Mouse (Mus musculus) stomach, embryonic 15.5 days (tissue): ENCODE results near the gene Stk32b. TPM values are rescaled to one million over a fixed set of nuclear protein-coding genes. Genes with fewer than 3 reads are reported as not detected.

ENCODE experiments used
- ATAC-seq: fragments of 200-750 bp; cut with Nextera tagmentation; 2 replicates; pipeline ENCODE4 v1.8.0; 2017; ENCODE audit warnings: low read depth, moderate number of reproducible peaks, moderate TSS enrichment; ENCODE audit not compliant: insufficient read depth, low FRiP score
- H3K27ac ChIP-seq: fragments of 300-500 bp; sonication (generic); 2 replicates; pipeline ENCODE4 v1.5.1; 2015; ENCODE audit warnings: mild to moderate bottlenecking, inconsistent platforms
- H3K27me3 ChIP-seq: fragments of 300-500 bp; sonication (generic); replicated peaks from 2 replicates; pipeline ENCODE4 v1.6.1; 2015; ENCODE audit warnings: inconsistent platforms
- H3K36me3 ChIP-seq: fragments of 300-500 bp; sonication (generic); 2 replicates; pipeline ENCODE4 v1.6.1; 2015; ENCODE audit warnings: inconsistent platforms
- H3K4me1 ChIP-seq: fragments of 300-500 bp; sonication (generic); 2 replicates; pipeline ENCODE4 v1.6.1; 2015; ENCODE audit warnings: inconsistent platforms
- H3K4me2 ChIP-seq: fragments of 300-500 bp; sonication (generic); 2 replicates; pipeline ENCODE4 v1.6.1; 2015; ENCODE audit warnings: mild to moderate bottlenecking, inconsistent platforms
- H3K4me3 ChIP-seq: fragments of 300-500 bp; sonication (generic); replicated peaks from 2 replicates; pipeline ENCODE4 v1.5.1; 2015; ENCODE audit warnings: inconsistent platforms
- H3K9ac ChIP-seq: fragments of 300-500 bp; sonication (generic); 2 replicates; pipeline ENCODE4 v1.6.1; 2015; ENCODE audit warnings: inconsistent platforms
- H3K9me3 ChIP-seq: fragments of 300-500 bp; sonication (generic); 2 replicates; pipeline ENCODE4 v1.6.1; 2016; ENCODE audit warnings: inconsistent platforms
- WGBS: fragments of 180-500 bp; shearing (Covaris S2); methylation state at CpG from one replicate; pipeline ENCODE4 v1.1.7; 2015; 5-methylcytosine and 5-hydroxymethylcytosine counted together
- polyA plus RNA-seq: library from polyadenylated mRNA; unstranded; fragments of >200 nt; fragmentation: Nextera tagmentation; extraction: Ambion mirVana; gene quantifications from 2 replicates; pipeline ENCODE4 v1.2.1, GENCODE M21; 2015

Gene Stk32b
- polyA plus RNA-seq, 1 experiment from 2014 or later: 0.55 TPM

DNA sequence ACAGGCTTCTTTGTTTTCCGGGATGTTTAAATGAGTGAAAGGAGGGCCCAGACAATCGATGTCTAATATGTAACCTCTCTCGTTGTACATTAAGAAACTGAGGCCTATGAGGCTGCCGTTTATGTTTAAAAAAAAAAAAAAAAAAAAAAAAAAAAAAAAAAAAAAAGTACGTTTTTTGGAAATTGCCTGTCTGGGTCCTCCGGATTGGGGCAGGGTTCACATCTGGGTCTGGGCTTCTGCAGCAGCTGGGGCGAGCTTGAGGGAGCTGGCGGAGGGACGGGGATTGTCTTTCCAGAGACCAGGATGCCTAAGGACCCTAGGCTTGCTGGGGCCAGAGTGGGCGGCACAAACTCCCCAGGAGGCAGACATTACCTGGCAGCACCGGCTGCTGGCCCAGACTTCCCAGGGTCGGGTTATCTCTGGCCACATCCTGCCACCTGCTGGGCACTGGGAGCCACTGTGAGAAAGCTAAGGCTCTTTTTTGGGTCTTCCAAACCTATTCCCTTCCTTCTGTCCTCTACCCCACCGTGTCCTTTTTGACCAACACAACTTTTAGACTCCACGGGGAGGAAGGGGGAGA lies 503 bp upstream of the Stk32b start:
- Histone ChIP-seq H3K4me2 (peak overlapping the region; percentile 83), H3K27ac (no peak overlapping the region), H3K27me3 (peaks cover 33% of the 10 kb centered on the region), H3K36me3 (no peaks in the 10 kb centered on the region), H3K9me3 (no peaks in the 10 kb centered on the region), H3K9ac (no peak overlapping the region), H3K4me1 (peaks cover 8% of the 10 kb centered on the region; the same call in 1 of the 2 replicates), H3K4me3 (peak overlapping the region; percentile 40)
- WGBS: under 1% methylated on average over 14 of the region's 14 CpGs
- peak; percentile 60; the same call in 1 of the 2 replicates for ATAC-seq

DNA sequence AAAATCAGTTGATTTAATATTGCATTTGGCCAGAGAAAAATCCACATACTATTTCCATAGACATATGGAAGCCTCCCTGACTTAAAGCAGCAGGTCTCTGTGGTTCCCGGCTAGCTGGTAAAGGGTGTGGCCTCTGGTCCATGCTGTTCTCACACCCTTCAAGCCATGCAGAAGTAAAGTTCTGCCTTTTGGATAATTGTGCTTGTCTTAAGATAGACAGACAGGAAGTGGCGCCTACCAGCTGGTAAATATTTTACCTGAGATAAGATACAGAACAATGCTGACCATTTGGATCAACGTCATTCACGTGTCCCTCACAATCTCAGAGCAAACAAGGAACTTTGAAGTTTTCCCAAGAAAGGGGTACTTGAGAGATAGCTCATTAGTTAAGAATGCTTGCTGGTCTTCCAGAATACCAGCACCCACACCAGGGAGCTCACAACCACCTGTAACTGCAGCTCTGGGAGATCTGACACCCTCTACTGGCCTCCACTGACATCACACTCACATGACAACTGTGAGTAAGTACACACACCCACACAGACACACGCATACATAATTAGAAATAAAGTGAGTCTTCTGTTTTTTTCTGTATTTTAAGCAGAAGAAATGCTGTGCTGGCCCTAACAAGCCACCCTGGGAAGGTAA lies 7.6 kb downstream of the Stk32b start:
- no peaks in the 10 kb centered on the region for H3K9me3 ChIP-seq
- no peak overlapping the region for H3K27ac ChIP-seq
- no peak overlapping the region for H3K9ac ChIP-seq
- no peak overlapping the region for H3K4me2 ChIP-seq
- 66% methylated on average over 5 of the region's 5 CpGs for WGBS
- ATAC-seq: peak; percentile 76; the same call in 1 of the 2 replicates
- H3K4me3 ChIP-seq: no peak overlapping the region
- no peaks in the 10 kb centered on the region for H3K36me3 ChIP-seq
- H3K4me1 ChIP-seq: no peaks in the 10 kb centered on the region
- H3K27me3 ChIP-seq: no peaks in the 10 kb centered on the region

DNA sequence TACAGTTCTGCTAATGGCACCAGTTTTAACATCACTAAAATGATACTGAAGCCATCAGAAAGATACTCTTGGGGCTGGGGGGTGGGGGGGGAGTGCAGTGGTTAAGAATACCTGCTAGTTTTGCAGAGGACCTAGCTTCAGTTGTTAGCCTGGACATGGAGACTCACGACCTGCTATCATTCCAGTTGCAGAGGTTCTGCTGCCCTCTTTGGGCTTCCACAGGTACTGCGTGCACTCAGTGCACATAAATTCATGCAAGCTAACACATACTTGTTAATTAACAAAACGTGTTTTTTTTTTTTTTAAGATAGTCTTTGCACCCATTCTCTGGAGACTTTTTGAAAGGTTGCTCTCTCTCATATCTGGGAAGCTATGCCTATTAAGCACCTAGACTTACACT lies 8.8 kb downstream of the Stk32b start:
- Histone ChIP-seq H3K27me3 (no peaks in the 10 kb centered on the region), H3K4me1 (no peaks in the 10 kb centered on the region), H3K9ac (no peak overlapping the region), H3K9me3 (no peaks in the 10 kb centered on the region), H3K4me2 (no peak overlapping the region), H3K4me3 (no peak overlapping the region), H3K36me3 (no peaks in the 10 kb centered on the region), H3K27ac (no peak overlapping the region)
- WGBS: 75% methylated on average over 3 of the region's 3 CpGs
- ATAC-seq: no peak

DNA sequence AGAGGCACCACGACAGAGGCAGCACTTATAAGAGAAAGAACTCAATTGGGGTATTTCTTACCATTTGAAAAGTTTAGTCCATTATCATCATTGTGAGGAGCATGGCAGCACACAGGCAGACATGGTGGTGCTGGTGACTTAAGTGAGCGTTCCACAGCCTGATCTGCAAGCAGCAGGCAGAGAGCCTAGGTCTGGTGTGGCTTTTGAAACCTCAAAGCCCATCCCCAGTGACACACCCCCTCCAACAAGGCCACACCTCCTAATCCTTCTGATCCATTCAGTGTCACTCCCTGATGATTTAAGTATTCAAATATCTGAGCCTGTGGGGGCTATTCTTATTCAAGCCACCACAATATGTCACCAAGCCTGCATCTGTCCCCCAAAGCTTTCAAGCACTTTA lies 12.0 kb downstream of the Stk32b start:
- no peak overlapping the region for H3K9ac ChIP-seq
- H3K4me1 ChIP-seq: no peaks in the 10 kb centered on the region
- H3K9me3 ChIP-seq: no peaks in the 10 kb centered on the region
- H3K36me3 ChIP-seq: no peaks in the 10 kb centered on the region
- no peak overlapping the region for H3K4me2 ChIP-seq
- no peak for ATAC-seq
- 81% methylated on average over 2 of the region's 2 CpGs for WGBS
- H3K27ac ChIP-seq: no peak overlapping the region
- no peak overlapping the region for H3K4me3 ChIP-seq
- H3K27me3 ChIP-seq: no peaks in the 10 kb centered on the region

DNA sequence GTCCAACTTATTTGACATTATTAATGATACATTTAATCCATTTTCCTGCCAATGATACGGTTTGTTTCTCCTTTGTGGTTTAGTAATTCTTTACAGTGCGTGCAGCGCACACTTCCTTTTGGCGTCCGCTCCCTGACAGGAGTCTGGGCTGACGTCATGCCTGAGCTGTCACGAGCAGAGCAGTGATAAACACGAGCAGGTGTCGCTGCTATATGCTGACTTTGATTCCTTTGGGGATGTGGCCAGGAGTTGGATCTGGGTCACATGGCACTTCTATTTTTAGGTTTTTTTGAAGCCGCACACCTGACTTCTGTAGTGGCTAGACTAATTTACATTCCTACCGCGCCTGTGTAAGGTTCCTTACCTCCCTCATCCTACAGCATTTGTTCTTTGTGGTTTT lies 17.2 kb downstream of the Stk32b start:
- Histone ChIP-seq H3K9me3 (no peaks in the 10 kb centered on the region), H3K4me2 (no peak overlapping the region), H3K4me1 (no peaks in the 10 kb centered on the region), H3K27me3 (no peaks in the 10 kb centered on the region), H3K36me3 (no peaks in the 10 kb centered on the region), H3K4me3 (no peak overlapping the region), H3K9ac (no peak overlapping the region), H3K27ac (no peak overlapping the region)
- no peak for ATAC-seq
- 56% methylated on average over 12 of the region's 12 CpGs for WGBS

DNA sequence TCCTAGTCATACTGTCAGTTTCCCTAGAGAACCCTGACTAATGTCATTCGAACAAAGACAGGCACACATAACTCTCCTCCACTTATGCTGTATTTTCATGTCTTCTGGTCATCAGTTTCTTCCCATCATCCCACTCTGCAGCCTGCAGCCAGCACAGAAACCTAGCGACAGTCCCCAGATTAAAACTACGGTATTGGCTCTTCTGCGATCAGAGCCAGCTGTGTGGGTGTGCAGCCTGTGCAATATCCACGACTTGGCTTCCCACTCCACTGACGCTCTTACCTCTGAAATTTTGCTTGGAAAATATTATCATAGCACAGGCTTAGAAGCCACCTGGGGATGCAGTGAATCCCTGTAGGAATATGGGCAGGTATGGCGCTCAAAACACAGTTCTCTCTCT lies 19.7 kb downstream of the Stk32b start:
- H3K4me2 ChIP-seq: no peak overlapping the region
- no peak overlapping the region for H3K27ac ChIP-seq
- no peak overlapping the region for H3K9ac ChIP-seq
- H3K4me3 ChIP-seq: no peak overlapping the region
- H3K9me3 ChIP-seq: no peaks in the 10 kb centered on the region
- no peak for ATAC-seq
- no peaks in the 10 kb centered on the region for H3K36me3 ChIP-seq
- H3K27me3 ChIP-seq: no peaks in the 10 kb centered on the region
- 83% methylated on average over 7 of the region's 7 CpGs for WGBS
- H3K4me1 ChIP-seq: no peaks in the 10 kb centered on the region

DNA sequence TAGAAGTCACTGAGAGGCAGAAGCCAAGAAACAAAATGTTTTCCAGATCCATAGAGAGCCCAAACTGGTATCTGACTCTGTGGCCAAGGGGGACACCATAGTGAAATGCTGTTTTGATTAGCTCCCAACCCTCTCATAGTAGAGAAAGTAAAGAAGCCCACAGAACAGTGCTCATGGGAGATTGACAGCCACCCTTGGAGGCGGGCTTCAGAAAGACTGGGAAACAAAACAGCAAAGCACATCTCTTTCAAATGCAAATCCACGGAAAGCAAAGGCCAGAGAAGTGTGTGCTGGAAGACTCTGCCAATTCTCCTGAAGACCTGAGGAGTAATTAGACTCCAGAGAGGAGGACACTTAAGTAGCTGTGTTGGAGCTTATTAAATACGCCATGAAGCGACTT lies 21.2 kb downstream of the Stk32b start:
- WGBS: 63% methylated on average over 4 of the region's 4 CpGs
- Histone ChIP-seq H3K9me3 (no peaks in the 10 kb centered on the region), H3K36me3 (no peaks in the 10 kb centered on the region), H3K4me1 (no peaks in the 10 kb centered on the region), H3K4me3 (no peak overlapping the region), H3K27me3 (no peaks in the 10 kb centered on the region), H3K27ac (no peak overlapping the region), H3K4me2 (no peak overlapping the region), H3K9ac (no peak overlapping the region)
- ATAC-seq: no peak

DNA sequence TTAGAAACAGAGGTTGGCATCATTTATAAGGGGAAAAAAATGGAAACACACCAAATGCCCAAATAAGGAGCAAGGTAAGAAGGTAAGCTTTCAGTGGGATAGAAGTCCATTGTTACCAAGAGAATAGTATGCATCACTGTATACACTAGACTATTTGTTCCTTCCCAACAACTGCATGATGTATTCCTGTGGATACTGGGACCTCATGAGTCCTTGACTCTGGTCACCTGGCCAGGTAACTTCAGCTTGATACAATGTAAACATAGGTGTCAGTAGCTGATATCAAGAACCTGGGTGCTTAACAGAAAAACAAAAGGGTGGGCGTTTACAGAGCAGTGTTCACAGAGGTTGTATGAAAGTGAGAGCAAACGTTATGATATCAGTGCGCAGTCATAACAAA lies 24.2 kb downstream of the Stk32b start:
- Histone ChIP-seq H3K27ac (no peak overlapping the region), H3K27me3 (no peaks in the 10 kb centered on the region), H3K4me1 (no peaks in the 10 kb centered on the region), H3K36me3 (no peaks in the 10 kb centered on the region), H3K4me2 (no peak overlapping the region), H3K4me3 (no peak overlapping the region), H3K9ac (no peak overlapping the region), H3K9me3 (no peaks in the 10 kb centered on the region)
- ATAC-seq: no peak
- 66% methylated on average over 3 of the region's 3 CpGs for WGBS

DNA sequence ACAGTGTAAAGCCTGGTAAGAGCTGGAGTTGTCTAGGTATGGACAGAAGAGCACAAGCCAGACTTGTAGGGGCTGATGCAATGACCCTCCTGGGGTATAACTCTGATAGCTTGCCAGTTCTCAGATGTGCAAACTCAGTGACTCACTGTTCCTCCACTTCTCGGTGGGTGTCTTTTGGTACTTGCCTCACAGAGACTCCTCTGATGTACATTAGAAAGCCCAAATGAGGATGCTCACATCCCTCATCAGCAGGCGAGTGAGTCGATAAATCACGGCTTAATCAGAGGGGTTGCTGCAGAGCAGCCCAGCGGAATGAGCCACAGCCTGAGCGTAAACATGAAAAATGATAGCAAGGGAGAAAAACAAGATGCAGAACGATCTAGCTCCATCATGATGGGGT lies 46.2 kb downstream of the Stk32b start:
- Histone ChIP-seq H3K4me3 (no peak overlapping the region), H3K4me1 (no peaks in the 10 kb centered on the region), H3K9ac (no peak overlapping the region), H3K9me3 (no peaks in the 10 kb centered on the region), H3K27me3 (no peaks in the 10 kb centered on the region), H3K36me3 (no peaks in the 10 kb centered on the region), H3K4me2 (no peak overlapping the region), H3K27ac (no peak overlapping the region)
- 82% methylated on average over 7 of the region's 7 CpGs for WGBS
- ATAC-seq: no peak

DNA sequence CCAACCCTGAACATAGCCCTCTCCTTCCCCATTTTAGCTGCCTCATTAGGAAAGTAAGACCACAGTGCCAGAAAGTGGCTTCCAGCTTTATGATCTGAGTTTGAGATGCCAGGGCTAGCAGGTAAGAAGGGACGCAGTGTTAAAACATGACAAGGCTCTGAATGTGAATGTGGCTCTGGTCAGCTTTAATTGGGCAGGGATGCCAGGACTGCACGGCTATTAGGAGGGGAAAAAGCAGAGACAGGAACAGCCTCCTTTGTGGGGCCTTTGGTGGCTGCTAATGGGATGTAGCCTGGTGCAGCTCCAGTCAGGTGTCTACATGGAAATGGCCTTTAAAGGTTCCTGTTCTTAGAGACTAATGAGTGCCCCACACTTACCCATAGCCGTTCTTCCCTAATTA lies 52.0 kb downstream of the Stk32b start:
- 72% methylated on average over 3 of the region's 3 CpGs for WGBS
- Histone ChIP-seq H3K36me3 (no peaks in the 10 kb centered on the region), H3K27ac (no peak overlapping the region), H3K27me3 (no peaks in the 10 kb centered on the region), H3K4me3 (no peak overlapping the region), H3K9ac (no peak overlapping the region), H3K9me3 (no peaks in the 10 kb centered on the region), H3K4me2 (no peak overlapping the region), H3K4me1 (no peaks in the 10 kb centered on the region)
- no peak for ATAC-seq

DNA sequence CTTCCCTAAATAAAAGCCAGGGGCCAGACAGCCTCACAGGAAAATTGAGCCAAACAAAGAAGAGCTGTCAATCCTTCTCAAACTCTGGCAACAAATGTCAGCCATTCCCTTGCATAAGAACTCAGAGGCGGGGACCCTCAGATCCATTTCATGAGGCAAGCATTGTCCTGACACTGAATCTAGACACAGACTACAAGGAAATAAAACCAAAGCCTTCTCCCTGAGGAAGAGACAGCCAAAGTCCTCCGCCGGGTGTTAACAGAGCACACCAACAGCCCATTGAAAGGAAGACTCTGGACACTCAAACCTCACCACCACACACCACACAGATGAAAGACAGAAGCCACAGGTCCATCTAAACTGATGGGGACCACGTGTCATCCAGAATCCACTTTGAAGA lies 57.8 kb downstream of the Stk32b start:
- Histone ChIP-seq H3K36me3 (no peaks in the 10 kb centered on the region), H3K27me3 (no peaks in the 10 kb centered on the region), H3K4me2 (no peak overlapping the region), H3K4me3 (no peak overlapping the region), H3K9ac (no peak overlapping the region), H3K27ac (no peak overlapping the region), H3K4me1 (no peaks in the 10 kb centered on the region), H3K9me3 (no peaks in the 10 kb centered on the region)
- ATAC-seq: no peak
- 80% methylated on average over 4 of the region's 4 CpGs for WGBS

DNA sequence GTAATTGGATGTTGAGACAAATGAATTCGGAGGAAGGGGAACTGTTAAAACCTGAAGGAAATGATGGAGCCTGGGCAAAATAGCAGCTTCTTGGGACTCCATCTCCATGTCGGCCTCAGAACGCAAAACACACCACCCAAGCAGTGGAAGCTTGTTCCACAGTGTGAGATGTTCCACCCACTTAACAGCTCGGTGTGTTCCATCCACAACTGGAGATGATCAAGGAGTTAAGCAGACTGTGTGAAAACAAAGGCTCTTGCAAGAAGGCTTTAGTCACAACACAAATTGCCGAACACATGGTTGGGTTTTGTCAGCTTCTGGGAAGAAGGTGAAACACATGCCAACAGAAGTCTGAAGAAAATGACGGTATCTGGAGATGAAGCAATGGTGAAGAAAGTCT lies 59.2 kb downstream of the Stk32b start:
- Histone ChIP-seq H3K36me3 (no peaks in the 10 kb centered on the region), H3K4me1 (no peaks in the 10 kb centered on the region), H3K27me3 (no peaks in the 10 kb centered on the region), H3K9ac (no peak overlapping the region), H3K27ac (no peak overlapping the region), H3K9me3 (no peaks in the 10 kb centered on the region), H3K4me2 (no peak overlapping the region), H3K4me3 (no peak overlapping the region)
- 78% methylated on average over 6 of the region's 6 CpGs for WGBS
- no peak for ATAC-seq

DNA sequence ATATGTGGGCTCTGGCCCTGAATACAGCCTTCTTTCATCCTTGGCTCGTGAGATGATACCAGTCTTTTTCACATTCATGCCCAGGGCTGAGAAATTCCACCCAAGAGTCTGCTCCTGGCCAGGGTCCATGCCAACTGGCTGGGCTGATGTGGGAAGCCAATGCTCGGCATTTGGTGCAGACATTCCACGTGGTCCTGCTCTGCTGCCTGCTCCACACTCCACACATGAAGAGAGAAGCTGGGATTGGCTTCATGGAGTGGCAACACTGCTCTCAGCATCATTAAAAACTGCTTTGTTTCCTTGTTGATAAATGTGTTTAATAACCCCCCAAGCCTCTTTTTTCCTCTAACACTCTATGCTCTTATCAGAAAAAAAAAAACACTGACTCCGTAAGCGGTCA lies 61.8 kb downstream of the Stk32b start:
- H3K9ac ChIP-seq: no peak overlapping the region
- H3K9me3 ChIP-seq: no peaks in the 10 kb centered on the region
- H3K4me2 ChIP-seq: no peak overlapping the region
- no peaks in the 10 kb centered on the region for H3K27me3 ChIP-seq
- WGBS: 77% methylated on average over 5 of the region's 5 CpGs
- H3K4me3 ChIP-seq: no peak overlapping the region
- no peak for ATAC-seq
- no peaks in the 10 kb centered on the region for H3K4me1 ChIP-seq
- no peak overlapping the region for H3K27ac ChIP-seq
- no peaks in the 10 kb centered on the region for H3K36me3 ChIP-seq
